8 mouse cellular contexts compared by ENCODE assay signal in genomic region chr19:6975537-6976521, GRCm38 (mm10). TPM values are rescaled to one million over a fixed set of nuclear protein-coding genes. Genes with fewer than 3 reads are reported as not detected.
A peak's percentile ranks its signal among the peaks of the same experiment; 100 is the strongest.
DNase-seq lines count a peak whose midpoint lies in the region; ATAC-seq lines count a peak whose summit lies in the region.

Plcb3 (minus strand) TSS chr19:6976470.

- peaks cover 44% of the 10 kb centered on the region for H3K4me1 ChIP-seq in intestine, embryonic 16.5 days (ENCODE audit: control insufficient read depth, insufficient read depth, low read length)
- peaks cover 58% of the 10 kb centered on the region for H3K4me1 ChIP-seq in limb, embryonic 12.5 days (replicated peaks)
- peaks cover 47% of the 10 kb centered on the region for H3K4me1 ChIP-seq in midbrain, embryonic 12.5 days
- peaks cover 53% of the 10 kb centered on the region for H3K4me1 ChIP-seq in stomach, embryonic 15.5 days

- H3K36me3 ChIP-seq in intestine, embryonic 16.5 days (ENCODE audit: control insufficient read depth, insufficient read depth, low read length): peaks cover 5% of the 10 kb centered on the region; the same call in 1 of the 2 replicates
- peaks cover 23% of the 10 kb centered on the region for H3K36me3 ChIP-seq in limb, embryonic 12.5 days
- peaks cover 19% of the 10 kb centered on the region for H3K36me3 ChIP-seq in midbrain, embryonic 12.5 days
- H3K36me3 ChIP-seq in stomach, embryonic 15.5 days: 0 out of 2 replicates have a peak, but pooled peaks cover 6% of the 10 kb centered on the region

- ATAC-seq in intestine, embryonic 16.5 days: no peak
- ATAC-seq in limb, embryonic 12.5 days (ENCODE audit: insufficient number of reproducible peaks, insufficient read depth, low FRiP score, low TSS enrichment, low read depth): no peak
- no peak for ATAC-seq in midbrain, embryonic 12.5 days (ENCODE audit: low FRiP score, low read depth)
- no peak for ATAC-seq in stomach, embryonic 15.5 days (ENCODE audit: insufficient read depth, low FRiP score, low read depth)

- no peaks in the 10 kb centered on the region for H3K27me3 ChIP-seq in intestine, embryonic 16.5 days (replicated peaks; ENCODE audit: control insufficient read depth, insufficient read depth, low read length)
- H3K27me3 ChIP-seq in limb, embryonic 12.5 days: peaks cover 5% of the 10 kb centered on the region
- peaks cover 23% of the 10 kb centered on the region for H3K27me3 ChIP-seq in midbrain, embryonic 12.5 days
- no peaks in the 10 kb centered on the region for H3K27me3 ChIP-seq in stomach, embryonic 15.5 days (replicated peaks)

- DNase-seq in frontal cortex, adult 2 months (ENCODE audit: extremely low spot score in 1 of 2, low spot score in 1 of 2): peak in 1 of 2 experiments; percentile 69
- no peak for DNase-seq in frontal cortex, postnatal 25 days (ENCODE audit: low spot score in 2 of 2)
- peak; percentile 77 to 85 for DNase-seq in cerebellum, postnatal 14 days
- peak in 1 of 2 experiments; percentile 80 for DNase-seq in gastrocnemius, postnatal 4 days (ENCODE audit: low spot score in 2 of 2)

- peak within 1 kb of the TSS; percentile 78 for H3K9ac ChIP-seq in intestine, embryonic 16.5 days (ENCODE audit: low read depth, low read length)
- peak within 1 kb of the TSS; percentile 85 for H3K9ac ChIP-seq in limb, embryonic 12.5 days (replicated peaks)
- H3K9ac ChIP-seq in midbrain, embryonic 12.5 days (replicated peaks): peak within 1 kb of the TSS; percentile 92
- peak within 1 kb of the TSS; percentile 68 for H3K9ac ChIP-seq in stomach, embryonic 15.5 days

- WGBS in intestine, embryonic 16.5 days: under 1% methylated on average over 16 of the region's 16 CpGs
- WGBS in limb, embryonic 12.5 days: 0% methylated on average over 16 of the region's 16 CpGs
- WGBS in midbrain, embryonic 12.5 days: under 1% methylated on average over 16 of the region's 16 CpGs
- WGBS in stomach, embryonic 15.5 days: 0% methylated on average over 16 of the region's 16 CpGs

- H3K9me3 ChIP-seq in intestine, embryonic 16.5 days (ENCODE audit: control insufficient read depth, low read length): no peaks in the 10 kb centered on the region
- H3K9me3 ChIP-seq in limb, embryonic 12.5 days: no peaks in the 10 kb centered on the region
- H3K9me3 ChIP-seq in midbrain, embryonic 12.5 days: no peaks in the 10 kb centered on the region
- H3K9me3 ChIP-seq in stomach, embryonic 15.5 days: no peaks in the 10 kb centered on the region

- peak within 1 kb of the TSS; percentile 59 for H3K4me2 ChIP-seq in intestine, embryonic 16.5 days (ENCODE audit: low read depth, low read length)
- H3K4me2 ChIP-seq in limb, embryonic 12.5 days: peak within 1 kb of the TSS; percentile 95
- H3K4me2 ChIP-seq in midbrain, embryonic 12.5 days (replicated peaks): peak within 1 kb of the TSS; percentile 94
- peak within 1 kb of the TSS; percentile 68 for H3K4me2 ChIP-seq in stomach, embryonic 15.5 days

- H3K27ac ChIP-seq in intestine, embryonic 16.5 days (ENCODE audit: low read length): peak within 1 kb of the TSS; percentile 77
- H3K27ac ChIP-seq in limb, embryonic 12.5 days: peak within 1 kb of the TSS; percentile 86
- H3K27ac ChIP-seq in midbrain, embryonic 12.5 days (replicated peaks): peak within 1 kb of the TSS; percentile 95
- peak within 1 kb of the TSS; percentile 94 for H3K27ac ChIP-seq in stomach, embryonic 15.5 days

- H3K4me3 ChIP-seq in intestine, embryonic 16.5 days (ENCODE audit: low read length): peak within 1 kb of the TSS; percentile 69
- H3K4me3 ChIP-seq in limb, embryonic 12.5 days (replicated peaks): peak within 1 kb of the TSS; percentile 71
- H3K4me3 ChIP-seq in midbrain, embryonic 12.5 days: peak within 1 kb of the TSS; percentile 78
- peak within 1 kb of the TSS; percentile 64 for H3K4me3 ChIP-seq in stomach, embryonic 15.5 days (replicated peaks)

RNA-seq across cellular contexts. Expression of gene Plcb3, which starts in this region (rescaled TPM):
- 19.6 and 21.8 TPM in 2 replicates for polyA plus RNA-seq in frontal cortex, adult 2 months (2012; rRNA removed)
- 10 to 100 TPM; 22.2 to 23.9 TPM for total RNA-seq in gastrocnemius, postnatal 4 days (2021)
- 198 and 222 TPM in 2 replicates for polyA plus RNA-seq in intestine, embryonic 16.5 days (2015; fragmentation: Nextera tagmentation; extraction: Ambion mirVana)
- 41.4 and 41.7 TPM in 2 replicates for polyA plus RNA-seq in limb, embryonic 12.5 days (2016; fragmentation: Nextera tagmentation; extraction: Ambion mirVana)
- 21.6 and 22.5 TPM in 2 replicates for polyA plus RNA-seq in midbrain, embryonic 12.5 days (2016; fragmentation: Nextera tagmentation; extraction: Ambion mirVana)
- polyA plus RNA-seq in stomach, embryonic 15.5 days (2015; fragmentation: Nextera tagmentation; extraction: Ambion mirVana): 81.3 and 92.2 TPM in 2 replicates

Comparison
In these comparisons a context has a peak if more than half of its experiments do, and no peak if none do; other contexts are left out.
1. DNase-seq: peak in cerebellum, postnatal 14 days (2 of 2); none in frontal cortex, postnatal 25 days (0 of 2).
2. Peak in every context shown above with its lines, with median percentiles within 50 percentile points of each other: H3K27ac ChIP-seq, H3K4me2 ChIP-seq, H3K4me3 ChIP-seq and H3K9ac ChIP-seq.